Mouse (Mus musculus): ENCODE results near the gene Bbip1. TPM values are rescaled to one million over a fixed set of nuclear protein-coding genes. Genes with fewer than 3 reads are reported as not detected.

Bbip1 gene
- total RNA-seq, 2 experiments from 2014 or later = 31.6 to 36.2 TPM

GRCm38 (mm10) chr19:53891569-53891968 is 52.9 kb downstream of the Bbip1 start:
- no peak for DNase-seq

GRCm38 (mm10) chr19:53890781-53891251 is 53.6 kb downstream of the Bbip1 start:
- DNase-seq = peak in 1 of 2 experiments; percentile 69

GRCm38 (mm10) chr19:53890274-53890673 is 54.2 kb downstream of the Bbip1 start:
- no peak for DNase-seq

- DNase-seq = no peak
These were observed 54.9 kb downstream of the Bbip1 start for GRCm38 (mm10) chr19:53889555-53889954.

- DNase-seq = no peak
These were observed 56.1 kb downstream of the Bbip1 start for GRCm38 (mm10) chr19:53888331-53888730.

GRCm38 (mm10) chr19:53887822-53888221 is 56.6 kb downstream of the Bbip1 start:
- DNase-seq = no peak

GRCm38 (mm10) chr19:53886576-53887370 is 57.7 kb downstream of the Bbip1 start:
- peak in 1 of 2 experiments; percentile 55 for DNase-seq

GRCm38 (mm10) chr19:53885450-53885849 is 59.0 kb downstream of the Bbip1 start:
- no peak for DNase-seq

- no peak for DNase-seq
These were observed 62.6 kb downstream of the Bbip1 start for GRCm38 (mm10) chr19:53881786-53882185.

- DNase-seq = no peak
These were observed 64.0 kb downstream of the Bbip1 start for GRCm38 (mm10) chr19:53880460-53880859.

Other genes with a start within 250 kb of the Bbip1 start
- 10 to 100 TPM; 20.3 to 31.3 TPM for gene Pdcd4, start 52.4 kb downstream of the Bbip1 start, total RNA-seq (2021)
- 10 to 100 TPM; 27.0 to 27.9 TPM for gene Shoc2, start 321 bp downstream of the Bbip1 start, total RNA-seq (2021)
- under 1 TPM; 0.20 to 0.41 TPM for gene Adra2a, start 99.5 kb upstream of the Bbip1 start, total RNA-seq (2021)